Mouse (Mus musculus) brain, embryonic 18.5 days (tissue): ENCODE measurements around the gene Lhb.
"Not testable (repeated sequence)": the region's sequence is repeated elsewhere in the genome, so short reads cannot be mapped to it uniquely, and the experiment has no call there.

ENCODE experiments used
- DNase-seq: peaks from one replicate; pipeline ENCODE4 v3.0.0-alpha.2; 2012; ENCODE audit warnings: low read depth, low spot score

Gene Lhb

GRCm38 (mm10) chr7:45455932-45456696, 35.5 kb downstream of the Lhb start:
- DNase-seq, result no peak

GRCm38 (mm10) chr7:45456721-45457203, 36.1 kb downstream of the Lhb start:
- DNase-seq, result no peak

- DNase-seq, result no peak
These were observed 36.8 kb downstream of the Lhb start for GRCm38 (mm10) chr7:45457204-45458060.

GRCm38 (mm10) chr7:45458748-45459563, 38.3 kb downstream of the Lhb start:
- DNase-seq, result peak; percentile 65

GRCm38 (mm10) chr7:45459564-45460140, 39.0 kb downstream of the Lhb start, which contains the start of gene Ftl1:
Ftl1 (minus strand) TSS chr7:45459884.
- peak; percentile 99 for DNase-seq

- no peak for DNase-seq
These were observed 39.8 kb downstream of the Lhb start for GRCm38 (mm10) chr7:45460377-45460776.

- DNase-seq, result no peak
These were observed 40.3 kb downstream of the Lhb start for GRCm38 (mm10) chr7:45460860-45461314.

GRCm38 (mm10) chr7:45461326-45461725, 40.7 kb downstream of the Lhb start:
- DNase-seq, result no peak

GRCm38 (mm10) chr7:45461781-45462180, 41.2 kb downstream of the Lhb start:
- no peak for DNase-seq

GRCm38 (mm10) chr7:45462325-45462724, 41.7 kb downstream of the Lhb start:
- DNase-seq, result no peak

- not testable (repeated sequence) for DNase-seq
These were observed 42.2 kb downstream of the Lhb start for GRCm38 (mm10) chr7:45462868-45463267.

GRCm38 (mm10) chr7:45463987-45464778, 43.6 kb downstream of the Lhb start:
- DNase-seq, result no peak

GRCm38 (mm10) chr7:45465112-45465511, 44.5 kb downstream of the Lhb start:
- no peak for DNase-seq

- DNase-seq, result no peak
These were observed 44.9 kb downstream of the Lhb start for GRCm38 (mm10) chr7:45465549-45465948.

GRCm38 (mm10) chr7:45466283-45467089, 45.9 kb downstream of the Lhb start, which contains the start of gene Bax:
Bax (minus strand) TSS chr7:45466898.
- DNase-seq, result peak; percentile 91

GRCm38 (mm10) chr7:45467090-45467670, 46.6 kb downstream of the Lhb start:
- no peak for DNase-seq

- DNase-seq, result no peak
These were observed 50.2 kb downstream of the Lhb start for GRCm38 (mm10) chr7:45470869-45471268.
